Mouse (Mus musculus): ENCODE measurements around the gene Foxn4. TPM values are rescaled to one million over a fixed set of nuclear protein-coding genes. Genes with fewer than 3 reads are reported as not detected.

The Foxn4 gene
- polyA plus RNA-seq, 1 experiment: not detected

DNA sequence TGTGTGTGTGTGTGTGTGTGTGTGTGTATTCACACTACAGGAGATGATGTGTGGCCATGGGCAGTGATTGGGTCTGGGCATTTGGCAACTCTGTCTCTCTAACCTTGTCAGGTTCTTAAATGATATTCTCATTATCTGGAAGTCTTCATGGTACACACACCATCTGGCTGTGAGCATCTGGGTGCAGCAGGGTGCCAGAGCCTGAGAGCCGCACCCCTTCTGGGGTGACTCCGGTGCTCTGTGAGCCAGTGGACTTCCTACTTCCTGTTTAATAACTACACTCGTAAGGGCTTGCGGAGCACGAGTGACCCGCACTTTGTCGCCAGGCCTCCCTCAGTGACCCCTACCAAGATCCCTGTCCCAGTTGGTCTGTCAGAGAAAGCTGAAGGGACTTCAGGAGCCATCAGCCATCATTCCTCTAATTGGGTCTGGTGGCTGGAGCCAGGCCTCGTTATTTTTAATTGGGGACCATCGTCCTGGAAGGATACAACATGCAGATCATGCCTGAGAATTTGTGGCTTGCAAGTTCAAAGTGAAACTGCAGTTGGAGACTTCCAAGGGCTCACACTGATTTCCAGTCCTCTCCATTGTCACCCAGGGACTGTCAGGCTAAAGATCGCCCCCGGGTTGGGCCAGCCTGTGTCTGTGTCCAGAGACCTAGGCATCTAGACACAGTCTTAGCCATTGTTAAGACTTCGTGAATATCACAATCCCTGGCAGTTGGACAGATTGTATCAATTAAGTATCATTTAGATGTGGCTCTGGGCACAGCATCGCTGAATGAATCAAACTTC, 11.2 kb upstream of the Foxn4 start:
- no peaks in the 10 kb centered on the region for H3K36me3 ChIP-seq (ENCODE audit: control insufficient read depth)
- no peaks in the 10 kb centered on the region for H3K9me3 ChIP-seq (ENCODE audit: control insufficient read depth, low read length)
- no peak overlapping the region for H3K4me3 ChIP-seq (replicated peaks)
- no peaks in the 10 kb centered on the region for H3K4me1 ChIP-seq (ENCODE audit: control insufficient read depth)
- no peak for TF ChIP-seq TAL1 (IDR thresholded peaks at IDR 0.05; ENCODE audit: low read length)
- TF ChIP-seq GATA1 (IDR thresholded peaks at IDR 0.05; ENCODE audit: low read length): no peak
- H3K27me3 ChIP-seq (ENCODE audit: control insufficient read depth): peaks cover 7% of the 10 kb centered on the region

DNA sequence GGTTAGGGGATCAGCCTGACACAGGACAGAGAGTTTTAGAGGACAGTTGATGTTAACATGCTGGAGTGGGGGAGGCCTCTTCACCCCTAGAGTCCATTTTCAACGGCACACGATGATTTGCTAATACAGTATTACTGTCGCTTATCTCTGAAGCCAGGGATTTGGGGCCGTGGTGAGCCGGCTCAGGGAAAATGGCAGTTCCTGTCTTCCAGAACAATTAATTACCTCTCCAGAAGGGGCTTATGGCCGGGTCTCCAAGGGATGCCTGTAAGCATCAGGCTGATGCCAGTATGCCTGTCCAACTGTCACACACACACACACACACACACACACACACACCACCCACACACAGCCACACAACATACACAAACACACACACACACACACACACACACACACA, 8.7 kb upstream of the Foxn4 start:
- H3K4me3 ChIP-seq (replicated peaks): no peak overlapping the region
- TF ChIP-seq GATA1 (IDR thresholded peaks at IDR 0.05; ENCODE audit: low read length) (no peak), TAL1 (IDR thresholded peaks at IDR 0.05; ENCODE audit: low read length) (no peak)

DNA sequence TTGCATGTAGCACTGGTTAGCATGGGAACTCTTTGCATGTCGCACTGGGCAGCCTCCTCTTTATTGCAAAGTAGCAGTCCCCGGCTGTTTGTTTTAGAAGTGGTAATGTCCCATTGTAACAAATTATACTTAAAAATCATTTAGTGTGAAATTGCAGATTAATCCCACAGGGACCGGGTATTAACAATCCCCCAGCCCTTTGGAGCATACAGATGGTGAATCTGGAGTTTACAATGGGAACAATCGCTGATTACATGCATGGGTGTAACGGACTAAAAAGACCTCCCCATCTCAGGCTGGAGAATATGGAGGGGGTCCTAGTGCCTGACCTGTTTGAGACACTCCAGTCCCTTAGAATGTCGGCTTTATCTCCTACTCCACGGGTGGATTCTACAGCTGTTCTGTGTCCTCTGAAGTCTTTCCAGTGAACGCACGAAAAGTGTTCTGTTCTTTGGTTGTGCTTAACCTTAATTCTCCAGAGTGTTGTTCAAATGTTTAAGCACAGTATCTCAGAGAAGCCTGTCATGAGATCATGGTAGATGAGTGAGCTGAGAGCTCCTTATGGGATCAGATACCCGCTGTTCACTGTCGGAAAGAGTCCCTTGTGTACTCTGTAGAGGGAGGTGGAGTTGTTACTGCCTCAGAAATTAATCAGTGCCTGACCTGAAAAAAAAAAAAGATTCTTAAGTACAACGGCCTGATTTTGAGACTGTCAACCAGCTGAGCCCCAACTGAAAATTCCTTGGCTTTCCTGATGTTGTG, 6.0 kb upstream of the Foxn4 start:
- H3K36me3 ChIP-seq (ENCODE audit: control insufficient read depth): no peaks in the 10 kb centered on the region
- no peak overlapping the region for H3K4me3 ChIP-seq (replicated peaks)
- no peaks in the 10 kb centered on the region for H3K9me3 ChIP-seq (ENCODE audit: control insufficient read depth, low read length)
- H3K27me3 ChIP-seq (ENCODE audit: control insufficient read depth): peaks cover 29% of the 10 kb centered on the region
- TF ChIP-seq TAL1 (IDR thresholded peaks at IDR 0.05; ENCODE audit: low read length) (no peak), GATA1 (IDR thresholded peaks at IDR 0.05; ENCODE audit: low read length) (no peak)
- H3K4me1 ChIP-seq (ENCODE audit: control insufficient read depth): no peaks in the 10 kb centered on the region

More for the DNA sequence above, 8.7 kb upstream of the Foxn4 start:
- Histone ChIP-seq H3K4me1 (ENCODE audit: control insufficient read depth) (no peaks in the 10 kb centered on the region), H3K27me3 (ENCODE audit: control insufficient read depth) (peaks cover 5% of the 10 kb centered on the region), H3K36me3 (ENCODE audit: control insufficient read depth) (no peaks in the 10 kb centered on the region), H3K9me3 (ENCODE audit: control insufficient read depth, low read length) (no peaks in the 10 kb centered on the region)

- H3K4me1 ChIP-seq (ENCODE audit: control insufficient read depth): no peaks in the 10 kb centered on the region
- H3K36me3 ChIP-seq (ENCODE audit: control insufficient read depth): no peaks in the 10 kb centered on the region
- no peak overlapping the region for H3K4me3 ChIP-seq (replicated peaks)
- H3K9me3 ChIP-seq (ENCODE audit: control insufficient read depth, low read length): no peaks in the 10 kb centered on the region
- no peak for TF ChIP-seq GATA1 (IDR thresholded peaks at IDR 0.05; ENCODE audit: low read length)
- no peak for TF ChIP-seq TAL1 (IDR thresholded peaks at IDR 0.05; ENCODE audit: low read length)
- H3K27me3 ChIP-seq (ENCODE audit: control insufficient read depth): peaks cover 59% of the 10 kb centered on the region
Measured at GRCm38 (mm10) chr5:114275991-114276390, 2.4 kb upstream of the Foxn4 start.

GRCm38 (mm10) chr5:114275339-114275738, 1.7 kb upstream of the Foxn4 start:
- H3K27me3 ChIP-seq (ENCODE audit: control insufficient read depth): peaks cover 60% of the 10 kb centered on the region

DNA sequence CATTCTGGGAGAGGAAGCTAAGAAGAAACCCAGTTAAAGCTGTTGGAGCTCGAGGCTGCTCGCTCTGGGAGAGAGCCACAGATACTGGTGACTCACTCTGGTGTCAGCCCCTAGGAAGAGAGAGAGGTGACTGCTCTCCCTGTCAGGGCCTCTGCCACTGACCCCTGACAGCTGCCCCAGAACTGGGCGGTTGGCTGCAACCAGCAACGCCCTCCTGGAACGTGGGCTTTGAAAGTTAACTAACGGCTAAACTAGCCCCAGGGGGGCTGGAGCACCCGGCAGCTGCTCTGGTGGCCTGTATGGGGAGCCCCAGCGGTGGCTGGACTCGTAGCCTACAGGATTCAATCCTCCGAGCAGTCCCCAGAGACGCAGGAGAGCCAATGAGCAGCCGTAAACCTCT, 3.6 kb downstream of the Foxn4 start:
- TF ChIP-seq TAL1 (IDR thresholded peaks at IDR 0.05; ENCODE audit: low read length): no peak
- Histone ChIP-seq H3K4me3 (replicated peaks) (no peak overlapping the region), H3K9me3 (ENCODE audit: control insufficient read depth, low read length) (no peaks in the 10 kb centered on the region), H3K27me3 (ENCODE audit: control insufficient read depth) (peaks cover 41% of the 10 kb centered on the region), H3K4me1 (ENCODE audit: control insufficient read depth) (no peaks in the 10 kb centered on the region), H3K36me3 (ENCODE audit: control insufficient read depth) (no peaks in the 10 kb centered on the region)

More at GRCm38 (mm10) chr5:114275339-114275738, 1.7 kb upstream of the Foxn4 start:
- TF ChIP-seq TAL1 (IDR thresholded peaks at IDR 0.05; ENCODE audit: low read length): no peak
- no peak for TF ChIP-seq GATA1 (IDR thresholded peaks at IDR 0.05; ENCODE audit: low read length)
- no peak overlapping the region for H3K4me3 ChIP-seq (replicated peaks)
- no peaks in the 10 kb centered on the region for H3K36me3 ChIP-seq (ENCODE audit: control insufficient read depth)
- no peaks in the 10 kb centered on the region for H3K4me1 ChIP-seq (ENCODE audit: control insufficient read depth)
- no peaks in the 10 kb centered on the region for H3K9me3 ChIP-seq (ENCODE audit: control insufficient read depth, low read length)

DNA sequence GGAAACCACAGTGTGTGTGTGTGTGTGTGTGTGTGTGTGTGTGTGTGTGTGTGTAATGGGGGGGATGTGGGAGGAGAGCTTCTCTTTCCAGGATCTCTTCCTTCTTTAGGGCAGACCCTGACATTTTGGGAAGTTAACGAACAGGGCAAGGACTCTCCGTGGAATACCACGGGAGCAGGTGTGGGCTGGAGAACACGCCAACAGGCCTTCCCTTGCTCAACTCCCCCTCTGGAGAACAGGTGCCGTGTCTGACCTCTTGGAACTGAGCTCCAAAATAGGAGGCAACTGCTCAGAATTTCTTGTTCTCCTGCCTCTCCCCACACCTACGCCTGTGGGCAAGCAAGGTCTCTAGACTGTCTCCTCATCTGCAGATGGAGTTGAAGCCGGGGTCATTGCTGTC, 4.1 kb downstream of the Foxn4 start:
- peaks cover 36% of the 10 kb centered on the region for H3K27me3 ChIP-seq (ENCODE audit: control insufficient read depth)
- H3K9me3 ChIP-seq (ENCODE audit: control insufficient read depth, low read length): no peaks in the 10 kb centered on the region
- TF ChIP-seq GATA1 (IDR thresholded peaks at IDR 0.05; ENCODE audit: low read length): no peak
- TF ChIP-seq TAL1 (IDR thresholded peaks at IDR 0.05; ENCODE audit: low read length): no peak
- no peaks in the 10 kb centered on the region for H3K36me3 ChIP-seq (ENCODE audit: control insufficient read depth)
- no peak overlapping the region for H3K4me3 ChIP-seq (replicated peaks)
- H3K4me1 ChIP-seq (ENCODE audit: control insufficient read depth): no peaks in the 10 kb centered on the region

DNA sequence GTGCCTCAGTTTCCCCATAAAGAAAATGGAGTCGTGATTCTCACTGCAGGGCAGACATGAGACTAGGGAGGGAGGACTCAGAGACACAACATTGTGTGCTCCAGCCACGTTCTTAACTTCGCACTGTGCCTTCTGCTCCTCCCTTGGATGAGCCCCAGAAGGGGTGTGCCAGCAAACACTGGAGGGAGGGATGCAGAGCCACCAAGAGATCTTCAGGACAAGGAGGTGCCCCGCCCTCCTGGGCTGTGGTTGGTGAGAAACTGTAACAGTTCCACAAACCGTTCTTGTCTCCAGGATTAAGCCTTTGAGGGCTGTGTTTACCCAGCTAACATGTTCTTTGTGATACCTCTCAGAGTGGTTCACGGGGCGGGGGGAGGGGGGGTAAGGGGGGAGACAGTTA, 5.0 kb downstream of the Foxn4 start:
- TF ChIP-seq TAL1 (IDR thresholded peaks at IDR 0.05; ENCODE audit: low read length): no peak
- TF ChIP-seq GATA1 (IDR thresholded peaks at IDR 0.05; ENCODE audit: low read length): no peak
- Histone ChIP-seq H3K4me3 (replicated peaks) (no peak overlapping the region), H3K4me1 (ENCODE audit: control insufficient read depth) (no peaks in the 10 kb centered on the region), H3K27me3 (ENCODE audit: control insufficient read depth) (peaks cover 28% of the 10 kb centered on the region), H3K36me3 (ENCODE audit: control insufficient read depth) (no peaks in the 10 kb centered on the region), H3K9me3 (ENCODE audit: control insufficient read depth, low read length) (no peaks in the 10 kb centered on the region)

- Histone ChIP-seq H3K27me3 (ENCODE audit: control insufficient read depth) (peaks cover 4% of the 10 kb centered on the region), H3K9me3 (ENCODE audit: control insufficient read depth, low read length) (no peaks in the 10 kb centered on the region), H3K4me3 (replicated peaks) (no peak overlapping the region), H3K36me3 (ENCODE audit: control insufficient read depth) (no peaks in the 10 kb centered on the region), H3K4me1 (ENCODE audit: control insufficient read depth) (no peaks in the 10 kb centered on the region)
- TF ChIP-seq TAL1 (IDR thresholded peaks at IDR 0.05; ENCODE audit: low read length): no peak
- TF ChIP-seq GATA1 (IDR thresholded peaks at IDR 0.05; ENCODE audit: low read length): no peak
Measured at GRCm38 (mm10) chr5:114264791-114265190, 8.8 kb downstream of the Foxn4 start.

Data from erythroblast, embryonic 14.5 days (primary cell).